Mouse (Mus musculus) ES-Bruce4 (cell line): ENCODE data around the gene Snd1. TPM values are rescaled to one million over a fixed set of nuclear protein-coding genes. Genes with fewer than 3 reads are reported as not detected.

Experiments used
- H3K27ac ChIP-seq: 2 replicates; pipeline ENCODE4 v1.5.1; 2012; ENCODE audit warnings: low read length, inconsistent platforms; ENCODE audit not compliant: insufficient read depth
- H3K27me3 ChIP-seq: 2 replicates; pipeline ENCODE4 v1.6.1; 2012; ENCODE audit warnings: mild to moderate bottlenecking, low read length, inconsistent platforms; ENCODE audit not compliant: control insufficient read depth, poor library complexity, insufficient read depth, severe bottlenecking
- H3K36me3 ChIP-seq: 2 replicates; pipeline ENCODE4 v1.6.1; 2012; ENCODE audit warnings: inconsistent platforms, mild to moderate bottlenecking, low read length, moderate library complexity; ENCODE audit not compliant: control insufficient read depth, poor library complexity, insufficient read depth, severe bottlenecking
- H3K4me1 ChIP-seq: one replicate; pipeline ENCODE4 v1.8.1; 2011; ENCODE audit warnings: low read length; ENCODE audit not compliant: control insufficient read depth, insufficient read depth
- H3K4me3 ChIP-seq: 2 replicates; pipeline ENCODE4 v1.5.1; 2011; ENCODE audit warnings: low read depth, mild to moderate bottlenecking, low read length
- H3K9ac ChIP-seq: 2 replicates; pipeline ENCODE4 v1.6.1; 2012; ENCODE audit warnings: low read depth, mild to moderate bottlenecking, inconsistent platforms; ENCODE audit not compliant: poor library complexity, severe bottlenecking
- H3K9me3 ChIP-seq: replicated peaks from 2 replicates; pipeline ENCODE4 v1.6.1; 2012; ENCODE audit warnings: mild to moderate bottlenecking, low read length, inconsistent platforms; ENCODE audit not compliant: control insufficient read depth, poor library complexity, insufficient read depth, severe bottlenecking
- CTCF ChIP-seq: IDR thresholded peaks from one replicate; pipeline ENCODE4 v1.8.1; 2011; ENCODE audit warnings: low read depth, low read length
- EP300 ChIP-seq: IDR thresholded peaks from 2 replicates; pipeline ENCODE4 v1.6.1; 2011; ENCODE audit warnings: low read depth, low read length; ENCODE audit not compliant: insufficient read depth
- POLR2A ChIP-seq: IDR thresholded peaks from one replicate; pipeline ENCODE4 v1.8.1; 2011; ENCODE audit warnings: low read length; ENCODE audit not compliant: insufficient read depth
- polyA plus RNA-seq: library from polyadenylated mRNA; stranded (reverse); fragments of >200 nt; gene quantifications from 2 replicates; pipeline ENCODE4 v1.2.4, GENCODE M21; 2011; ENCODE audit warnings: low read depth; ENCODE audit not compliant: missing spikeins, insufficient read depth, insufficient read length

Gene Snd1
- polyA plus RNA-seq, 1 experiment, result 155 TPM

GRCm38 (mm10) chr6:28663670-28664069 is 188.7 kb downstream of the Snd1 start:
- TF ChIP-seq CTCF (no peak), EP300 (no peak), POLR2A (no peak)

GRCm38 (mm10) chr6:28664716-28665115 is 189.8 kb downstream of the Snd1 start:
- Histone ChIP-seq H3K9me3 (no peaks in the 10 kb centered on the region), H3K4me1 (no peaks in the 10 kb centered on the region), H3K27ac (no peak overlapping the region), H3K27me3 (no peaks in the 10 kb centered on the region), H3K36me3 (peaks cover 3% of the 10 kb centered on the region; the same call in 1 of the 2 replicates), H3K9ac (no peak overlapping the region), H3K4me3 (no peak overlapping the region)
- TF ChIP-seq CTCF (no peak), POLR2A (no peak), EP300 (no peak)

More at GRCm38 (mm10) chr6:28663670-28664069, 188.7 kb downstream of the Snd1 start:
- no peaks in the 10 kb centered on the region for H3K9me3 ChIP-seq
- H3K36me3 ChIP-seq, result no peaks in the 10 kb centered on the region
- H3K27ac ChIP-seq, result no peak overlapping the region
- no peak overlapping the region for H3K9ac ChIP-seq
- no peaks in the 10 kb centered on the region for H3K27me3 ChIP-seq
- no peaks in the 10 kb centered on the region for H3K4me1 ChIP-seq
- H3K4me3 ChIP-seq, result no peak overlapping the region

- peaks cover 3% of the 10 kb centered on the region; the same call in 1 of the 2 replicates for H3K36me3 ChIP-seq
- H3K9ac ChIP-seq, result no peak overlapping the region
- no peaks in the 10 kb centered on the region for H3K4me1 ChIP-seq
- H3K27me3 ChIP-seq, result no peaks in the 10 kb centered on the region
- no peak overlapping the region for H3K4me3 ChIP-seq
- TF ChIP-seq CTCF, result no peak
- H3K9me3 ChIP-seq, result no peaks in the 10 kb centered on the region
- H3K27ac ChIP-seq, result no peak overlapping the region
These were observed 192.6 kb downstream of the Snd1 start for GRCm38 (mm10) chr6:28667586-28667985.

GRCm38 (mm10) chr6:28669251-28669650 is 194.3 kb downstream of the Snd1 start:
- Histone ChIP-seq H3K36me3 (peaks cover 3% of the 10 kb centered on the region; the same call in 1 of the 2 replicates), H3K4me3 (no peak overlapping the region), H3K27me3 (no peaks in the 10 kb centered on the region), H3K27ac (no peak overlapping the region), H3K4me1 (no peaks in the 10 kb centered on the region), H3K9ac (no peak overlapping the region), H3K9me3 (no peaks in the 10 kb centered on the region)
- TF ChIP-seq CTCF (no peak), EP300 (no peak), POLR2A (no peak)

- TF ChIP-seq EP300 (no peak), POLR2A (no peak), CTCF (no peak)
- Histone ChIP-seq H3K9me3 (no peaks in the 10 kb centered on the region), H3K27ac (no peak overlapping the region), H3K4me3 (no peak overlapping the region), H3K36me3 (peaks cover 3% of the 10 kb centered on the region; the same call in 1 of the 2 replicates), H3K4me1 (no peaks in the 10 kb centered on the region), H3K9ac (no peak overlapping the region), H3K27me3 (no peaks in the 10 kb centered on the region)
These were observed 197.4 kb downstream of the Snd1 start for GRCm38 (mm10) chr6:28672388-28672787.

- no peaks in the 10 kb centered on the region for H3K4me1 ChIP-seq
- no peak overlapping the region for H3K9ac ChIP-seq
- no peaks in the 10 kb centered on the region for H3K36me3 ChIP-seq
- H3K9me3 ChIP-seq, result no peaks in the 10 kb centered on the region
- H3K27ac ChIP-seq, result no peak overlapping the region
- H3K27me3 ChIP-seq, result no peaks in the 10 kb centered on the region
- TF ChIP-seq POLR2A (no peak), EP300 (no peak), CTCF (no peak)
- no peak overlapping the region for H3K4me3 ChIP-seq
These were observed 199.7 kb downstream of the Snd1 start for GRCm38 (mm10) chr6:28674686-28675085.
